Mouse (Mus musculus) heart, adult 2 months (tissue): ENCODE measurements around the gene Krt4. TPM values are rescaled to one million over a fixed set of nuclear protein-coding genes. Genes with fewer than 3 reads are reported as not detected.

Source experiments
- DNase-seq, 2 experiments: peaks; one replicate each; pipeline ENCODE4 v3.0.0; 2021
- H3K27ac ChIP-seq: fragments of 200-600 bp; 2 replicates; pipeline ENCODE4 v1.8.1; 2022
- H3K27me3 ChIP-seq: fragments of 200-500 bp; 2 replicates; pipeline ENCODE4 v1.6.1; 2012; ENCODE audit warnings: mild to moderate bottlenecking, low read length, inconsistent platforms, mixed read lengths; ENCODE audit not compliant: control insufficient read depth, insufficient read depth
- H3K36me3 ChIP-seq: fragments of 200-500 bp; 2 replicates; pipeline ENCODE4 v1.6.1; 2012; ENCODE audit warnings: low read length, inconsistent platforms; ENCODE audit not compliant: control insufficient read depth, insufficient read depth
- H3K4me1 ChIP-seq: fragments of 200-500 bp; 2 replicates; pipeline ENCODE4 v1.6.1; 2011; ENCODE audit warnings: low read length; ENCODE audit not compliant: control insufficient read depth, insufficient read depth
- H3K4me3 ChIP-seq: fragments of 200-600 bp; 2 replicates; pipeline ENCODE4 v1.8.1; 2022
- H3K79me2 ChIP-seq: fragments of 200-500 bp; replicated peaks from 2 replicates; pipeline ENCODE4 v1.6.1; 2012; ENCODE audit warnings: mild to moderate bottlenecking, inconsistent platforms, low read length, moderate library complexity, mixed read lengths; ENCODE audit not compliant: control insufficient read depth, insufficient read depth
- H3K9ac ChIP-seq: fragments of 200-500 bp; 2 replicates; pipeline ENCODE4 v1.6.1; 2012; ENCODE audit warnings: low read depth, mild to moderate bottlenecking, control low read depth, inconsistent platforms, low read length, mixed read lengths
- CTCF ChIP-seq: fragments of 200-600 bp; IDR thresholded peaks from 2 replicates; pipeline ENCODE4 v1.8.1; 2022; ENCODE audit warnings: antibody characterized with exemption, mild to moderate bottlenecking, moderate library complexity
- EP300 ChIP-seq: fragments of 200-500 bp; IDR thresholded peaks from 2 replicates; pipeline ENCODE4 v1.6.1; 2011; ENCODE audit warnings: low read depth, low read length, control low read depth; ENCODE audit not compliant: insufficient read depth
- POLR2A ChIP-seq: fragments of 200-500 bp; IDR thresholded peaks from 2 replicates; pipeline ENCODE4 v1.6.1; 2011; ENCODE audit warnings: mild to moderate bottlenecking, low read depth, low read length, control low read depth; ENCODE audit not compliant: insufficient read depth
- WGBS: fragments of 180-500 bp; shearing (Covaris S2); methylation state at CpG from one replicate; pipeline ENCODE4 v1.1.7; 2018; 5-methylcytosine and 5-hydroxymethylcytosine counted together
- intact Hi-C: fragments of 180-260 bp; cut with DNase I; formaldehyde crosslinking; loops from one replicate; pipeline ENCODE4 v1.15.1; 2025
- microRNA-seq, 2 experiments: library from miRNA; unstranded; fragments of <30 nt; microRNA quantifications; one replicate each; pipeline ENCODE4 v1.2.0; 2021
- polyA plus RNA-seq: library from polyadenylated mRNA; depleted of rRNA; stranded (reverse); fragments of >200 nt; gene quantifications from 2 replicates; pipeline ENCODE4 v1.2.3, GENCODE M21; 2012; rRNA removed
- total RNA-seq, 2 experiments: library from RNA; stranded (reverse); gene quantifications; 2 replicates each; pipeline ENCODE4 v1.2.3; 2021

Krt4 gene
- total and polyA plus RNA-seq, 3 experiments: 0.43 TPM; not detected in 2

DNA sequence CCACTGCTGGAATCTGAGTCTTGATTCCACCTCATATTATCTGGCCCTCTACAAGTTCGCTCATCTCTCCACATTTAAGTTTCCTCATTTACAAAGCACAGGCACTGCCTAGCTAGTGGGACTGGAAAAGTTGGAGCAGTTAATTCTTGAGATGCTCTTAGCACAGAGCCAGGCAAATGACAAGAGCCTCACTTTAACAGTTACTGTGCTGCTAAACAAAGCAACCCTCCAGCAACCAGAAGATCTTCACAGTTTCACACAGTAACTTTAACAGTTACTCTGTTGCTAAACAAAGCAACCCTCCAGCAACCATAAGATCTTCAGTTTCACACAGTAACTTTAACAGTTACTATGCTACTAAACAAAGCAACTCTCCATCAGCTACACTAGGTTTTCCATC, 50.2 kb downstream of the Krt4 start:
- Histone ChIP-seq H3K9ac (no peak overlapping the region), H3K4me1 (no peaks in the 10 kb centered on the region), H3K36me3 (no peaks in the 10 kb centered on the region), H3K79me2 (no peaks in the 10 kb centered on the region), H3K27ac (no peak overlapping the region), H3K4me3 (no peak overlapping the region), H3K27me3 (no peaks in the 10 kb centered on the region)
- WGBS: 68% methylated on average over 1 of the region's 1 CpGs
- DNase-seq: no peak
- no peak for TF ChIP-seq EP300
- TF ChIP-seq CTCF: no peak
- TF ChIP-seq POLR2A: no peak
- intact Hi-C loops: no loop called here

GRCm38 (mm10) chr15:101873231-101873630, 51.3 kb downstream of the Krt4 start:
- intact Hi-C loops: no loop called here
- no peak overlapping the region for H3K9ac ChIP-seq
- no peaks in the 10 kb centered on the region for H3K4me1 ChIP-seq
- TF ChIP-seq EP300 (no peak), POLR2A (no peak), CTCF (no peak)
- H3K4me3 ChIP-seq: no peak overlapping the region
- DNase-seq: no peak
- H3K36me3 ChIP-seq: no peaks in the 10 kb centered on the region
- no peaks in the 10 kb centered on the region for H3K79me2 ChIP-seq
- no peak overlapping the region for H3K27ac ChIP-seq
- H3K27me3 ChIP-seq: no peaks in the 10 kb centered on the region
- WGBS: 65% methylated on average over 4 of the region's 4 CpGs

- Histone ChIP-seq H3K9ac (no peak within 1 kb of the TSS), H3K36me3 (no peaks in the 10 kb centered on the region), H3K79me2 (no peaks in the 10 kb centered on the region), H3K4me1 (no peaks in the 10 kb centered on the region), H3K4me3 (no peak within 1 kb of the TSS), H3K27me3 (no peaks in the 10 kb centered on the region), H3K27ac (no peak within 1 kb of the TSS)
- intact Hi-C loops: no loop called here
- 27% methylated on average over 6 of the region's 6 CpGs for WGBS
- TF ChIP-seq POLR2A (no peak), EP300 (no peak), CTCF (no peak)
- DNase-seq: no peak
Measured at GRCm38 (mm10) chr15:101869431-101869830, 55.1 kb downstream of the Krt4 start, which contains the start of gene Krt77. Krt77 (minus strand) TSS chr15:101869705.

Small RNAs within 50 kb of the gene (microRNA-seq; reads per million reads assigned to microRNA genes)
- gene Gm44356: 0 reads per million in 2 experiments

Other genes starting within 250 kb of the Krt4 start
- gene Krt6b, start 244.4 kb downstream of the Krt4 start, total RNA-seq: not detected
- gene Krt6b, start 244.4 kb downstream of the Krt4 start, polyA plus RNA-seq: 0.04 TPM in 1 of 2 replicates, not detected in the other
- gene Krt6a, start 230.4 kb downstream of the Krt4 start, total RNA-seq: not detected
- not detected in 2 replicates for gene Krt6a, start 230.4 kb downstream of the Krt4 start, polyA plus RNA-seq
- under 1 TPM in 1 of 2 experiments, not detected in 1; 0.23 TPM for gene Krt5, start 211.8 kb downstream of the Krt4 start, total RNA-seq
- 1.3 TPM in 1 of 2 replicates, not detected in the other for gene Krt5, start 211.8 kb downstream of the Krt4 start, polyA plus RNA-seq
- not detected for gene Krt71, start 181.6 kb downstream of the Krt4 start, total RNA-seq
- gene Krt71, start 181.6 kb downstream of the Krt4 start, polyA plus RNA-seq: not detected in 2 replicates
- not detected for gene Krt72, start 138.3 kb downstream of the Krt4 start, total RNA-seq
- gene Krt72, start 138.3 kb downstream of the Krt4 start, polyA plus RNA-seq: not detected in 2 replicates
- not detected for gene Krt73, start 122.4 kb downstream of the Krt4 start, total RNA-seq
- not detected in 2 replicates for gene Krt73, start 122.4 kb downstream of the Krt4 start, polyA plus RNA-seq
- not detected for gene Krt2, start 106.6 kb downstream of the Krt4 start, total RNA-seq
- not detected in 2 replicates for gene Krt2, start 106.6 kb downstream of the Krt4 start, polyA plus RNA-seq
- not detected for gene Krt1, start 73.9 kb downstream of the Krt4 start, total RNA-seq
- 0.04 TPM in 1 of 2 replicates, not detected in the other for gene Krt1, start 73.9 kb downstream of the Krt4 start, polyA plus RNA-seq
- gene Krt77, start 55.0 kb downstream of the Krt4 start, total RNA-seq: under 1 TPM in 1 of 2 experiments, not detected in 1; 0.31 TPM
- not detected in 2 replicates for gene Krt77, start 55.0 kb downstream of the Krt4 start, polyA plus RNA-seq
- gene Krt76, start 31.8 kb downstream of the Krt4 start, total RNA-seq: not detected
- gene Krt76, start 31.8 kb downstream of the Krt4 start, polyA plus RNA-seq: not detected in 2 replicates
- gene Krt79, start 15.6 kb upstream of the Krt4 start, total RNA-seq: under 1 TPM in 1 of 2 experiments, not detected in 1; 0.27 TPM
- gene Krt79, start 15.6 kb upstream of the Krt4 start, polyA plus RNA-seq: 1.5 and 2.3 TPM in 2 replicates
- under 1 TPM in 1 of 2 experiments, not detected in 1; 0.08 TPM for gene Krt78, start 29.6 kb upstream of the Krt4 start, total RNA-seq
- gene Krt78, start 29.6 kb upstream of the Krt4 start, polyA plus RNA-seq: not detected in 2 replicates
- 1 to 10 TPM; 1.7 TPM for gene Krt8, start 79.7 kb upstream of the Krt4 start, total RNA-seq
- gene Krt8, start 79.7 kb upstream of the Krt4 start, polyA plus RNA-seq: 2.3 and 9.8 TPM in 2 replicates
- 1 to 10 TPM; 2.6 to 2.7 TPM for gene Krt18, start 103.4 kb upstream of the Krt4 start, total RNA-seq
- gene Krt18, start 103.4 kb upstream of the Krt4 start, polyA plus RNA-seq: 2.7 and 6.7 TPM in 2 replicates
- 100 to 1,000 TPM; 138 to 177 TPM for gene Eif4b, start 149.0 kb upstream of the Krt4 start, total RNA-seq
- 50.7 and 87.9 TPM in 2 replicates for gene Eif4b, start 149.0 kb upstream of the Krt4 start, polyA plus RNA-seq
- gene Tns2, start 175.7 kb upstream of the Krt4 start, total RNA-seq: 100 to 1,000 TPM; 114 to 130 TPM
- gene Tns2, start 175.7 kb upstream of the Krt4 start, polyA plus RNA-seq: 157 and 184 TPM in 2 replicates
- 10 to 100 TPM; 13.4 to 14.2 TPM for gene Spryd3, start 211.5 kb upstream of the Krt4 start, total RNA-seq
- 23.1 and 24.2 TPM in 2 replicates for gene Spryd3, start 211.5 kb upstream of the Krt4 start, polyA plus RNA-seq
- 10 to 100 TPM; 28.9 to 31.7 TPM for gene Igfbp6, start 219.6 kb upstream of the Krt4 start, total RNA-seq
- gene Igfbp6, start 219.6 kb upstream of the Krt4 start, polyA plus RNA-seq: 47.6 and 56.1 TPM in 2 replicates
- under 1 TPM in 1 of 2 experiments, not detected in 1; 0.09 TPM for gene Soat2, start 225.8 kb upstream of the Krt4 start, total RNA-seq
- gene Soat2, start 225.8 kb upstream of the Krt4 start, polyA plus RNA-seq: 0.12 and 0.16 TPM in 2 replicates